Mouse (Mus musculus): ENCODE data around the gene St3gal2. TPM values are rescaled to one million over a fixed set of nuclear protein-coding genes. Genes with fewer than 3 reads are reported as not detected.
"Not testable (repeated sequence)": the region's sequence is repeated elsewhere in the genome, so short reads cannot be mapped to it uniquely, and the experiment has no call there.

Gene St3gal2
- polyA plus RNA-seq, 1 experiment from 2014 or later, result 23.5 TPM

- Histone ChIP-seq H3K9ac (ENCODE audit: low read depth, low read length) (peak overlapping the region; percentile 84), H3K27me3 (replicated peaks; ENCODE audit: control insufficient read depth, insufficient read depth, low read length) (no peaks in the 10 kb centered on the region), H3K4me3 (ENCODE audit: low read length) (peak overlapping the region; percentile 81), H3K36me3 (ENCODE audit: control insufficient read depth, insufficient read depth, low read length) (0 out of 2 replicates have a peak, but pooled peaks cover 3% of the 10 kb centered on the region), H3K27ac (ENCODE audit: low read depth, low read length) (peak overlapping the region; percentile 79), H3K4me2 (ENCODE audit: low read length) (peak overlapping the region; percentile 94), H3K4me1 (ENCODE audit: control insufficient read depth, insufficient read depth, low read depth, low read length) (peaks cover 12% of the 10 kb centered on the region), H3K9me3 (ENCODE audit: control insufficient read depth, low read length) (no peaks in the 10 kb centered on the region)
- 37% methylated on average over 16 of the region's 16 CpGs for WGBS
- no peak for ATAC-seq
These were observed 77.1 kb downstream of the St3gal2 start for GRCm38 (mm10) chr8:110996641-110997430.

- Histone ChIP-seq H3K36me3 (ENCODE audit: control insufficient read depth, insufficient read depth, low read length) (0 out of 2 replicates have a peak, but pooled peaks cover 2% of the 10 kb centered on the region), H3K9me3 (ENCODE audit: control insufficient read depth, low read length) (no peaks in the 10 kb centered on the region), H3K4me3 (ENCODE audit: low read length) (peak within 1 kb of the TSS; percentile 81), H3K4me1 (ENCODE audit: control insufficient read depth, insufficient read depth, low read depth, low read length) (peaks cover 12% of the 10 kb centered on the region), H3K27ac (ENCODE audit: low read depth, low read length) (peak within 1 kb of the TSS; percentile 79), H3K9ac (ENCODE audit: low read depth, low read length) (peak within 1 kb of the TSS; percentile 84), H3K4me2 (ENCODE audit: low read length) (peak within 1 kb of the TSS; percentile 94), H3K27me3 (replicated peaks; ENCODE audit: control insufficient read depth, insufficient read depth, low read length) (no peaks in the 10 kb centered on the region)
- WGBS, result 3% methylated on average over 58 of the region's 58 CpGs
- peak; percentile 98 for ATAC-seq
These were observed 78.1 kb downstream of the St3gal2 start, which contains the start of gene Ddx19a for GRCm38 (mm10) chr8:110997547-110998531. Gene Ddx19a, minus strand, starts transcription at chr8:110997800.

- peaks cover 23% of the 10 kb centered on the region for H3K36me3 ChIP-seq (ENCODE audit: control insufficient read depth, insufficient read depth, low read length)
- ATAC-seq; H3K9me3 ChIP-seq (ENCODE audit: control insufficient read depth, low read length); H3K27me3 ChIP-seq (replicated peaks; ENCODE audit: control insufficient read depth, insufficient read depth, low read length); H3K4me1 ChIP-seq (ENCODE audit: control insufficient read depth, insufficient read depth, low read depth, low read length); H3K9ac ChIP-seq (ENCODE audit: low read depth, low read length); H3K27ac ChIP-seq (ENCODE audit: low read depth, low read length); H3K4me2 ChIP-seq (ENCODE audit: low read length); H3K4me3 ChIP-seq (ENCODE audit: low read length): not testable (repeated sequence)
- 93% methylated on average over 7 of the region's 10 CpGs for WGBS
These were observed 90.7 kb downstream of the St3gal2 start for GRCm38 (mm10) chr8:111010230-111010991.

Small RNAs within 50 kb of the gene (microRNA-seq; reads per million reads assigned to microRNA genes)
- not detected for gene Mir3473d

Other genes starting within 250 kb of the St3gal2 start
- 26.4 and 28.8 TPM in 2 replicates for gene Mtss1l, start 198.4 kb upstream of the St3gal2 start, polyA plus RNA-seq (2015; fragmentation: Nextera tagmentation; extraction: Ambion mirVana)
- 7.7 and 8.8 TPM in 2 replicates for gene Il34, start 114.0 kb upstream of the St3gal2 start, polyA plus RNA-seq (2015; fragmentation: Nextera tagmentation; extraction: Ambion mirVana)
- gene Cog4, start 73.3 kb upstream of the St3gal2 start, polyA plus RNA-seq (2015; fragmentation: Nextera tagmentation; extraction: Ambion mirVana), result 74.1 and 77.4 TPM in 2 replicates
- gene Sf3b3, start 73.1 kb upstream of the St3gal2 start, polyA plus RNA-seq (2015; fragmentation: Nextera tagmentation; extraction: Ambion mirVana), result 78.4 and 92.3 TPM in 2 replicates
- 7.2 and 8.1 TPM in 2 replicates for gene Fuk, start 17.4 kb upstream of the St3gal2 start, polyA plus RNA-seq (2015; fragmentation: Nextera tagmentation; extraction: Ambion mirVana)
- 10.1 and 12.8 TPM in 2 replicates for gene Ddx19a, start 77.9 kb downstream of the St3gal2 start, polyA plus RNA-seq (2015; fragmentation: Nextera tagmentation; extraction: Ambion mirVana)
- 6.7 and 6.9 TPM in 2 replicates for gene Ddx19b, start 111.8 kb downstream of the St3gal2 start, polyA plus RNA-seq (2015; fragmentation: Nextera tagmentation; extraction: Ambion mirVana)
- 92.2 and 94.7 TPM in 2 replicates for gene Aars, start 113.2 kb downstream of the St3gal2 start, polyA plus RNA-seq (2015; fragmentation: Nextera tagmentation; extraction: Ambion mirVana)
- not detected in 2 replicates for gene Exosc6, start 136.4 kb downstream of the St3gal2 start, polyA plus RNA-seq (2015; fragmentation: Nextera tagmentation; extraction: Ambion mirVana)
- 0.49 and 0.65 TPM in 2 replicates for gene Clec18a, start 172.5 kb downstream of the St3gal2 start, polyA plus RNA-seq (2015; fragmentation: Nextera tagmentation; extraction: Ambion mirVana)
- gene Pdpr, start 174.7 kb downstream of the St3gal2 start, polyA plus RNA-seq (2015; fragmentation: Nextera tagmentation; extraction: Ambion mirVana), result 9.5 and 10.5 TPM in 2 replicates